13 mouse cellular contexts compared by ENCODE assay signal in genomic region chr12:80065049-80065448, GRCm38 (mm10). TPM values are rescaled to one million over a fixed set of nuclear protein-coding genes. Genes with fewer than 3 reads are reported as not detected.
DNase-seq lines count a peak whose midpoint lies in the region; ATAC-seq and TF ChIP-seq lines count a peak whose summit lies in the region.
"Had no signal": no experiment of that assay in that cellular context is flagged by ENCODE, and none has a peak within 500 bp of the region (broad histone marks: within the 10 kb centered on the region; RNA-seq: fewer than 3 reads in every experiment).

No protein-coding gene starts in this region.

- H3K4me3 ChIP-seq in bone marrow, adult 2 months (replicated peaks; ENCODE audit: control insufficient read depth, low read depth, low read length) = no peak overlapping the region
- H3K4me3 ChIP-seq in hindbrain, embryonic 12.5 days = no peak overlapping the region
- H3K4me3 ChIP-seq in midbrain, embryonic 13.5 days (replicated peaks) = no peak overlapping the region
- H3K4me3 ChIP-seq: kidney, embryonic 15.5 days had no signal

- H3K27me3 ChIP-seq in hindbrain, embryonic 12.5 days = no peaks in the 10 kb centered on the region
- H3K27me3 ChIP-seq in midbrain, embryonic 13.5 days = no peaks in the 10 kb centered on the region
- H3K27me3 ChIP-seq: kidney, embryonic 15.5 days had no signal

- H3K9me3 ChIP-seq in hindbrain, embryonic 12.5 days (replicated peaks) = no peaks in the 10 kb centered on the region
- H3K9me3 ChIP-seq in midbrain, embryonic 13.5 days = no peaks in the 10 kb centered on the region
- H3K9me3 ChIP-seq: G1E; kidney, embryonic 15.5 days had no signal

- H3K36me3 ChIP-seq in hindbrain, embryonic 12.5 days = no peaks in the 10 kb centered on the region
- H3K36me3 ChIP-seq in midbrain, embryonic 13.5 days = no peaks in the 10 kb centered on the region
- H3K36me3 ChIP-seq: G1E; kidney, embryonic 15.5 days had no signal

- no peak for ATAC-seq in hindbrain, embryonic 12.5 days (ENCODE audit: low FRiP score)
- ATAC-seq in midbrain, embryonic 13.5 days = no peak

- no peak for TF ChIP-seq POLR2A in bone marrow, adult 2 months (IDR thresholded peaks at IDR 0.05; ENCODE audit: borderline replicate concordance, control insufficient read depth, low read depth, low read length)

- no peak for TF ChIP-seq CTCF in bone marrow, adult 2 months (IDR thresholded peaks at IDR 0.05; ENCODE audit: control insufficient read depth, insufficient read depth, low read length)

- WGBS in bone marrow, adult 2 months = 29% methylated on average over 8 of the region's 8 CpGs
- 74% methylated on average over 8 of the region's 8 CpGs for WGBS in hindbrain, embryonic 12.5 days
- WGBS in midbrain, embryonic 13.5 days = 75% methylated on average over 8 of the region's 8 CpGs

- H3K27ac ChIP-seq in bone marrow, adult 2 months (ENCODE audit: control insufficient read depth, insufficient read depth, low read depth, low read length, poor library complexity) = peak overlapping the region; percentile 46; the same call in 1 of the 2 replicates
- H3K27ac ChIP-seq in hindbrain, embryonic 12.5 days = peak overlapping the region; percentile 87; the same call in 1 of the 2 replicates
- H3K27ac ChIP-seq in midbrain, embryonic 13.5 days = peak overlapping the region; percentile 85; the same call in 1 of the 2 replicates

- peaks cover 17% of the 10 kb centered on the region for H3K4me1 ChIP-seq in bone marrow, adult 2 months (ENCODE audit: control insufficient read depth, insufficient read depth, low read length)
- H3K4me1 ChIP-seq in hindbrain, embryonic 12.5 days = peaks cover 48% of the 10 kb centered on the region
- H3K4me1 ChIP-seq in midbrain, embryonic 13.5 days (replicated peaks) = peaks cover 51% of the 10 kb centered on the region

- H3K9ac ChIP-seq in hindbrain, embryonic 12.5 days = no peak overlapping the region
- H3K9ac ChIP-seq in midbrain, embryonic 13.5 days (replicated peaks) = no peak overlapping the region
- H3K9ac ChIP-seq: kidney, embryonic 15.5 days had no signal

- H3K4me2 ChIP-seq in hindbrain, embryonic 12.5 days (replicated peaks) = no peak overlapping the region
- H3K4me2 ChIP-seq in midbrain, embryonic 13.5 days (replicated peaks) = no peak overlapping the region
- H3K4me2 ChIP-seq: kidney, embryonic 15.5 days had no signal

- peak; percentile 49 for DNase-seq in CD4-positive, CD25-positive, alpha-beta regulatory T cell, adult 2 months (ENCODE audit: low read depth, low spot score)
- DNase-seq in kidney, postnatal 4 days = no peak
- no peak for DNase-seq in cerebellum, postnatal 4 days (ENCODE audit: low spot score in 2 of 2)
- DNase-seq in gastrocnemius, postnatal 25 days = no peak
- no peak for DNase-seq in cerebellum, adult 11-12 months
- DNase-seq: liver; lung, postnatal 14 days; thymus, postnatal 4 days had no signal

RNA-seq across cellular contexts. Expression of gene Zfp36l1, which starts 47.8 kb away (rescaled TPM):
- 20.1 and 33.6 TPM in 2 replicates for polyA plus RNA-seq in bone marrow, adult 2 months (2011; ENCODE audit: insufficient read depth, insufficient read length, low replicate concordance, missing spikeins)
- 87.2 and 92.3 TPM in 2 replicates for polyA plus RNA-seq in hindbrain, embryonic 12.5 days (2016; fragmentation: Nextera tagmentation; extraction: Ambion mirVana)
- polyA plus RNA-seq in midbrain, embryonic 13.5 days (2015; fragmentation: Nextera tagmentation; extraction: Ambion mirVana) = 51.7 and 60.1 TPM in 2 replicates
- total RNA-seq in gastrocnemius, postnatal 25 days (2021) = 10 to 100 TPM; 23.0 to 27.2 TPM
